Mouse (Mus musculus) kidney, adult 2 months (tissue): ENCODE data around the gene Ggt6. TPM values are rescaled to one million over a fixed set of nuclear protein-coding genes. Genes with fewer than 3 reads are reported as not detected.

Experiments
- DNase-seq: peaks from one replicate; pipeline ENCODE4 v3.0.0; 2021
- H3K27ac ChIP-seq: fragments of 200-500 bp; 2 replicates; pipeline ENCODE4 v1.5.1; 2012; ENCODE audit warnings: low read depth, low read length, control low read depth, inconsistent platforms; ENCODE audit not compliant: insufficient read depth
- H3K27me3 ChIP-seq: fragments of 200-500 bp; replicated peaks from 2 replicates; pipeline ENCODE4 v1.6.1; 2012; ENCODE audit warnings: mild to moderate bottlenecking, moderate library complexity, low read length, inconsistent platforms; ENCODE audit not compliant: control insufficient read depth, insufficient read depth
- H3K36me3 ChIP-seq: fragments of 200-500 bp; 2 replicates; pipeline ENCODE4 v1.6.1; 2012; ENCODE audit warnings: mild to moderate bottlenecking, moderate library complexity, low read length, inconsistent platforms; ENCODE audit not compliant: control insufficient read depth, insufficient read depth
- H3K4me1 ChIP-seq: fragments of 200-500 bp; 2 replicates; pipeline ENCODE4 v1.6.1; 2011; ENCODE audit warnings: low read length; ENCODE audit not compliant: control insufficient read depth, insufficient read depth
- H3K4me3 ChIP-seq: fragments of 200-500 bp; 2 replicates; pipeline ENCODE4 v1.5.1; 2011; ENCODE audit warnings: mild to moderate bottlenecking, low read depth, low read length, control low read depth; ENCODE audit not compliant: insufficient read depth
- CTCF ChIP-seq: fragments of 200-500 bp; conservative IDR thresholded peaks from 2 replicates; pipeline ENCODE4 v1.5.1; 2011; ENCODE audit warnings: low read depth, mild to moderate bottlenecking, control low read depth, low read length, moderate library complexity, mixed read lengths; ENCODE audit not compliant: insufficient read depth, insufficient read length
- POLR2A ChIP-seq: fragments of 200-500 bp; IDR thresholded peaks from one replicate; pipeline ENCODE4 v1.6.1; 2011; ENCODE audit warnings: low read depth, low read length, control low read depth
- WGBS: fragments of 180-500 bp; shearing (Covaris S2); methylation state at CpG from one replicate; pipeline ENCODE4 v1.1.7; 2018; 5-methylcytosine and 5-hydroxymethylcytosine counted together
- polyA plus RNA-seq: library from polyadenylated mRNA; depleted of rRNA; stranded (reverse); fragments of >200 nt; gene quantifications from 2 replicates; pipeline ENCODE4 v1.2.3, GENCODE M21; 2012

The Ggt6 gene
- polyA plus RNA-seq, 1 experiment: 24.3 TPM

DNA sequence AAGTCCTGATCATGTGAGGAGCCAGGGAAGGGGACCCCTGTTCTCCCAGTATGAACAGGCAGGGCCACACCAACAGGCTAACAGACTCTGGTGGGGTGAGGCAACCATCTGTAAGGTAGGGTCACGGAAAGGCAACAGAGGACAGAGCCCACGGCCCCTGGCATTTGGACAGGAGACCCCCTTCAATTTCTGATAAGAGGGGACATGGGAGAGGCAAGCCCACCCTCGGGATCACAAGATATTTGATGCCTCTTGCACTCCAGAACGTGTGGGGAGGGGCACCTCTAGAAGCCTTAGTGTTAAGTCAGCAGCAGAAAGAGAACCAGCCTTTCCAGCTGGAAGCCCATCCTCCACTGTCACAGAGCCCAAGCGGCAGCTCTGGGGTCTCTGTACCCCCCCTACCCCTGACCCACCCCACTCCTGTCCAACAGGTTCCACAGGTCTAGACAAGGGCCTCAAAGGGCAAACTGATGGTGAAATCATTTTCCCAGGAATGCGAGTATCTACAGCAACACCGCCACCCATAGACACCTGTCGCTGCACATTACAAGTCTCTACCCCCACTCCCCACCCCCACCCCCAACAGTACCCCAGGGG lies 29.1 kb upstream of the Ggt6 start:
- Histone ChIP-seq H3K27ac (peak overlapping the region; percentile 11; the same call in 1 of the 2 replicates), H3K4me3 (no peak overlapping the region), H3K36me3 (no peaks in the 10 kb centered on the region), H3K27me3 (no peaks in the 10 kb centered on the region), H3K4me1 (peaks cover 30% of the 10 kb centered on the region)
- TF ChIP-seq CTCF: no peak
- TF ChIP-seq POLR2A: no peak
- DNase-seq: no peak
- 54% methylated on average over 8 of the region's 8 CpGs for WGBS

DNA sequence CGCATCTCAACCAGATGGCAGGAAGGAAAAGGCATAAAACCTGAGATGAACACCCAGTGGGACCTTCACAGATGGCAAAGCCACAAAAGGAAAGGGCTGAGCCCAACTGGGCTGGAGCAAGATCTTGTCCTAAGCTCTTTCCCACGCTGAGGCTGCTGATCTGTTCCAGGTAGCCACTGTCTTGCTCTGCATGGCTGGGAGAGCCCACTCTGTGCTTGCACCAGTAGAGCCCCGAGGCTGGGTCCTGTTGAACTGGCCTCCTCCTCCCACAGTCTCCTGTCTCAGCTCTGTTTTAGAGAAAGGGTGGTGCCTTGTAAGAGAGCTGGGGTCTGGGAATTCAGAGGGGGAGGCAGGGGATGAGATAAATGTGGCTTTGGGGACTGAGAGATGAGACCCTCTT lies 28.2 kb upstream of the Ggt6 start:
- TF ChIP-seq POLR2A (no peak), CTCF (no peak)
- Histone ChIP-seq H3K4me1 (peaks cover 25% of the 10 kb centered on the region), H3K27me3 (no peaks in the 10 kb centered on the region), H3K36me3 (no peaks in the 10 kb centered on the region), H3K27ac (no peak overlapping the region), H3K4me3 (no peak overlapping the region)
- WGBS: 48% methylated on average over 3 of the region's 3 CpGs
- DNase-seq: no peak

DNA sequence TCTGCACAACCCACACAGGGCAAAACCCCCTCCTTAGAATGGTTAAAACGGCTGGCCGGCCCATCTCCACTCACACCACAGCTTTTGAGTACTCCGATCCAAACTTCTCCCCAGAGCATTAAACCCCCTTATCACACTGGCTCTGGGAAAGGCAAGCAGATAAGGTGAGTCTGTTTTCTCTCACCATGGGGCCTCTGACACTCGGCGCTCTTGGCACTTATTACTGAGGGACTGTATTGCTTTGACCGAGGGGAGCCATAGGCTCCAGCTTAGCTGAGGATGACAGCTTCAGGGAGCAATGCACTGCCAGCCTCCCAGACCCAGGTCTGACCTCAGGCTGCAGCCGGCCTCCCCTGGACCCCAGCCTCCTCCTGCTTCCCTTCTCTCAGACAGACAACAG lies 27.8 kb upstream of the Ggt6 start:
- TF ChIP-seq POLR2A (no peak), CTCF (no peak)
- Histone ChIP-seq H3K4me1 (peaks cover 20% of the 10 kb centered on the region), H3K4me3 (no peak overlapping the region), H3K27me3 (no peaks in the 10 kb centered on the region), H3K27ac (no peak overlapping the region), H3K36me3 (no peaks in the 10 kb centered on the region)
- DNase-seq: no peak
- WGBS: 39% methylated on average over 7 of the region's 7 CpGs

DNA sequence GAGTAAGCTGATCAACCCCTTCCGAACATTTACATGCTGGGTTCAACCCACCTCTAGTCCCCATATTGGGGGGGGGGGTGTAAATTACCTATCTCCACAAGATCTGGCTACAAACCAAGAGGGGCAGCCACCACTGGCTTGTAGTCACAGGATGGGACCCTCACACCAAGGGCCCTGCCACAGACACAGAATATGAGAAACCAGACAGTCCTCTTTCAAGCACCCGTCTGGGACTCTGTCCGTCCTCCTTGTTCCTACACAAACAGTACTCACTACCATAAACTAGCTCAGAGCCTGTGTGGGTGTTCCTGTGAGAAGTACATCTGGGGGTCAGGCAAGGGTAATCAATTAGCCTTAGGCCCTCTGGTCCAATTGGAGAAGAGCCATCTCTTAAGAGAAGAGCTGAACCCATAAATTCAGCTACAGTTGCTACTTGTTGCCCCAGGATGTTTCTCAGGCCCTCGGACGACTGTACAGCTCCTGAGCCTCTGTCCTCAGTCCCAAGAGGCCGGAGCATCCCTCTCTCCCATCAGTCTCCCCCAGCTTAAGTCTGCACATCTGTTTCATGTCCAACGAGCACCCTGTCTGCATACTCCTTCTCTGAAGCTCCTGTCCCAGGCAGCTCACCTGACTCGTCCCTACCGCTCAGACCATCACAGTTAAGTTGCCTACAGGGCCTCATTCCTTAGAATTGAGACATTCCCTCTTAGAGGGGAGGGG lies 26.7 kb upstream of the Ggt6 start:
- Histone ChIP-seq H3K4me1 (peaks cover 18% of the 10 kb centered on the region; the same call in 1 of the 2 replicates), H3K27ac (peak overlapping the region; percentile 61), H3K4me3 (peak overlapping the region; percentile 23; the same call in 1 of the 2 replicates), H3K27me3 (no peaks in the 10 kb centered on the region), H3K36me3 (no peaks in the 10 kb centered on the region)
- DNase-seq: no peak
- WGBS: 32% methylated on average over 9 of the region's 9 CpGs
- no peak for TF ChIP-seq POLR2A
- TF ChIP-seq CTCF: no peak

DNA sequence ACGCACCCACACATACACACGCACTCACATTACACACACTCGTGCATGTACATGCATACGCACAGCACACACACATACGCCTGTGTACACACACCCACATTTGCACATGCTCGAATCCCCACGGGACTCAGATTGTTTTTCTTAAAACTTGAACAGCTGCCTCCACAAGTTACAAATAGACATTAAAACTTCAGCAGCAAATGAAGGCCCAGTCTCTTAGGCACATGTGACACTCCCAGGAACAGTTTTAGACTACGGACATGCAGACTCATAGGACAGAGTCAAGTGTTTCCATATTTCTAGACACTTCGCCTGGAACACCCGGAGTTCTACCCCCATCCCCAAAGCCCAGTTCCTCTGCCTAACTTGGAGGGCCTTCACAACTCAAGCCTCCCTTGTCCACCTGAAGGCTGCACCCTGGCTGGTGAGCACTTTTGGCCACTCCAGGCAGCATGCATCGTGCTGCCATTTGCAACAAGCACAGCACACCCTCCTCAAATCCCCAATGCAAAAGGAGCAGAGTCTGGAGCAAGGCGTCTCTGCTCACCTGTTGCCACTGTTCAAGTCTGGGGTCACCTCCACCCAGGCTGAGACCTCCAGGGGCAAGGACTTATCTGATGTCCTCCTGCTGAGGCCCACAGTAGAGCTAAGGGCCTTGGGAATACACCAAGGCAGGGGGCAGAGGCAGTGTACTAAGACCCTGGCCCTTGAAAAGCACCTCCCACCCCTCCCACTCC lies 25.5 kb upstream of the Ggt6 start:
- Histone ChIP-seq H3K4me1 (peaks cover 18% of the 10 kb centered on the region; the same call in 1 of the 2 replicates), H3K36me3 (no peaks in the 10 kb centered on the region), H3K27me3 (no peaks in the 10 kb centered on the region), H3K27ac (peak overlapping the region; percentile 61), H3K4me3 (peak overlapping the region; percentile 93)
- DNase-seq: no peak
- TF ChIP-seq POLR2A (no peak), CTCF (no peak)
- 39% methylated on average over 12 of the region's 12 CpGs for WGBS

GRCm38 (mm10) chr11:72410521-72411092 lies 24.7 kb upstream of the Ggt6 start:
- peak; percentile 96 for DNase-seq
- peak overlapping the region; percentile 93 for H3K4me3 ChIP-seq
- TF ChIP-seq POLR2A (no peak), CTCF (no peak)
- H3K27me3 ChIP-seq: no peaks in the 10 kb centered on the region
- H3K36me3 ChIP-seq: no peaks in the 10 kb centered on the region
- peaks cover 17% of the 10 kb centered on the region; the same call in 1 of the 2 replicates for H3K4me1 ChIP-seq
- H3K27ac ChIP-seq: peak overlapping the region; percentile 98
- WGBS: 5% methylated on average over 25 of the region's 25 CpGs
